Mouse (Mus musculus): ENCODE data around the gene Arhgdia. TPM values are rescaled to one million over a fixed set of nuclear protein-coding genes. Genes with fewer than 3 reads are reported as not detected.

Arhgdia gene
- polyA plus RNA-seq, 1 experiment from 2014 or later = 612 TPM

GRCm38 (mm10) chr11:120552736-120553135 lies 28.7 kb downstream of the Arhgdia start:
- Histone ChIP-seq H3K4me1 (ENCODE audit: control insufficient read depth, insufficient read depth, low read length) (peaks cover 18% of the 10 kb centered on the region), H3K4me3 (ENCODE audit: low read length) (no peak overlapping the region), H3K9ac (ENCODE audit: low read depth, low read length) (no peak overlapping the region), H3K4me2 (replicated peaks; ENCODE audit: low read depth, low read length) (no peak overlapping the region), H3K9me3 (ENCODE audit: control insufficient read depth, low read length) (peaks cover 5% of the 10 kb centered on the region; the same call in 1 of the 2 replicates), H3K27ac (ENCODE audit: low read depth, low read length) (no peak overlapping the region), H3K27me3 (ENCODE audit: control insufficient read depth, insufficient read depth, low read length) (no peaks in the 10 kb centered on the region), H3K36me3 (ENCODE audit: control insufficient read depth, insufficient read depth, low read length) (no peaks in the 10 kb centered on the region)
- 81% methylated on average over 5 of the region's 5 CpGs for WGBS
- ATAC-seq (ENCODE audit: low FRiP score, low TSS enrichment) = no peak

GRCm38 (mm10) chr11:120550810-120551440 lies 30.5 kb downstream of the Arhgdia start, which contains the start of gene Ppp1r27:
Gene Ppp1r27 (minus strand): TSS chr11:120551132.
- Histone ChIP-seq H3K27me3 (ENCODE audit: control insufficient read depth, insufficient read depth, low read length) (no peaks in the 10 kb centered on the region), H3K27ac (ENCODE audit: low read depth, low read length) (peak within 1 kb of the TSS; percentile 93), H3K4me3 (ENCODE audit: low read length) (peak within 1 kb of the TSS; percentile 94), H3K9ac (ENCODE audit: low read depth, low read length) (peak within 1 kb of the TSS; percentile 93), H3K36me3 (ENCODE audit: control insufficient read depth, insufficient read depth, low read length) (no peaks in the 10 kb centered on the region), H3K4me2 (replicated peaks; ENCODE audit: low read depth, low read length) (peak within 1 kb of the TSS; percentile 91), H3K4me1 (ENCODE audit: control insufficient read depth, insufficient read depth, low read length) (peaks cover 18% of the 10 kb centered on the region), H3K9me3 (ENCODE audit: control insufficient read depth, low read length) (no peaks in the 10 kb centered on the region)
- WGBS = 91% methylated on average over 28 of the region's 28 CpGs
- no peak for ATAC-seq (ENCODE audit: low FRiP score, low TSS enrichment)

GRCm38 (mm10) chr11:120549986-120550809 lies 31.2 kb downstream of the Arhgdia start:
- H3K27ac ChIP-seq (ENCODE audit: low read depth, low read length) = peak overlapping the region; percentile 93
- no peaks in the 10 kb centered on the region for H3K36me3 ChIP-seq (ENCODE audit: control insufficient read depth, insufficient read depth, low read length)
- peak overlapping the region; percentile 94 for H3K4me3 ChIP-seq (ENCODE audit: low read length)
- peak overlapping the region; percentile 93 for H3K9ac ChIP-seq (ENCODE audit: low read depth, low read length)
- H3K4me2 ChIP-seq (replicated peaks; ENCODE audit: low read depth, low read length) = peak overlapping the region; percentile 91
- peak; percentile 21; the same call in 1 of the 2 replicates for ATAC-seq (ENCODE audit: low FRiP score, low TSS enrichment)
- no peaks in the 10 kb centered on the region for H3K9me3 ChIP-seq (ENCODE audit: control insufficient read depth, low read length)
- no peaks in the 10 kb centered on the region for H3K27me3 ChIP-seq (ENCODE audit: control insufficient read depth, insufficient read depth, low read length)
- 52% methylated on average over 11 of the region's 11 CpGs for WGBS
- H3K4me1 ChIP-seq (ENCODE audit: control insufficient read depth, insufficient read depth, low read length) = peaks cover 18% of the 10 kb centered on the region

GRCm38 (mm10) chr11:120549168-120549945 lies 32.1 kb downstream of the Arhgdia start, which contains the start of gene Mcrip1:
Gene Mcrip1 (minus strand): TSS chr11:120549727.
- Histone ChIP-seq H3K4me2 (replicated peaks; ENCODE audit: low read depth, low read length) (peak within 1 kb of the TSS; percentile 91), H3K4me3 (ENCODE audit: low read length) (peak within 1 kb of the TSS; percentile 94), H3K9ac (ENCODE audit: low read depth, low read length) (peak within 1 kb of the TSS; percentile 93), H3K4me1 (ENCODE audit: control insufficient read depth, insufficient read depth, low read length) (peaks cover 18% of the 10 kb centered on the region), H3K9me3 (ENCODE audit: control insufficient read depth, low read length) (no peaks in the 10 kb centered on the region), H3K27ac (ENCODE audit: low read depth, low read length) (peak within 1 kb of the TSS; percentile 93), H3K36me3 (ENCODE audit: control insufficient read depth, insufficient read depth, low read length) (peaks cover 6% of the 10 kb centered on the region; the same call in 1 of the 2 replicates), H3K27me3 (ENCODE audit: control insufficient read depth, insufficient read depth, low read length) (no peaks in the 10 kb centered on the region)
- peak; percentile 85 for ATAC-seq (ENCODE audit: low FRiP score, low TSS enrichment)
- under 1% methylated on average over 77 of the region's 87 CpGs for WGBS

GRCm38 (mm10) chr11:120548786-120549167 lies 32.6 kb downstream of the Arhgdia start:
- H3K36me3 ChIP-seq (ENCODE audit: control insufficient read depth, insufficient read depth, low read length) = peaks cover 12% of the 10 kb centered on the region
- 18% methylated on average over 7 of the region's 7 CpGs for WGBS
- peak overlapping the region; percentile 91 for H3K4me2 ChIP-seq (replicated peaks; ENCODE audit: low read depth, low read length)
- H3K4me1 ChIP-seq (ENCODE audit: control insufficient read depth, insufficient read depth, low read length) = peaks cover 18% of the 10 kb centered on the region
- H3K9me3 ChIP-seq (ENCODE audit: control insufficient read depth, low read length) = no peaks in the 10 kb centered on the region
- H3K9ac ChIP-seq (ENCODE audit: low read depth, low read length) = peak overlapping the region; percentile 93
- H3K4me3 ChIP-seq (ENCODE audit: low read length) = peak overlapping the region; percentile 94
- peak overlapping the region; percentile 93 for H3K27ac ChIP-seq (ENCODE audit: low read depth, low read length)
- ATAC-seq (ENCODE audit: low FRiP score, low TSS enrichment) = no peak
- no peaks in the 10 kb centered on the region for H3K27me3 ChIP-seq (ENCODE audit: control insufficient read depth, insufficient read depth, low read length)

GRCm38 (mm10) chr11:120548214-120548613 lies 33.2 kb downstream of the Arhgdia start:
- Histone ChIP-seq H3K4me2 (replicated peaks; ENCODE audit: low read depth, low read length) (peak overlapping the region; percentile 91), H3K9me3 (ENCODE audit: control insufficient read depth, low read length) (no peaks in the 10 kb centered on the region), H3K4me1 (ENCODE audit: control insufficient read depth, insufficient read depth, low read length) (peaks cover 18% of the 10 kb centered on the region), H3K9ac (ENCODE audit: low read depth, low read length) (peak overlapping the region; percentile 93), H3K27ac (ENCODE audit: low read depth, low read length) (0 out of 2 replicates have a peak overlapping the region, but pooled peaks have one; percentile 37), H3K27me3 (ENCODE audit: control insufficient read depth, insufficient read depth, low read length) (no peaks in the 10 kb centered on the region), H3K4me3 (ENCODE audit: low read length) (peak overlapping the region; percentile 94; the same call in 1 of the 2 replicates), H3K36me3 (ENCODE audit: control insufficient read depth, insufficient read depth, low read length) (peaks cover 18% of the 10 kb centered on the region)
- 81% methylated on average over 3 of the region's 3 CpGs for WGBS
- no peak for ATAC-seq (ENCODE audit: low FRiP score, low TSS enrichment)

GRCm38 (mm10) chr11:120547469-120547868 lies 34.0 kb downstream of the Arhgdia start:
- no peak overlapping the region for H3K4me3 ChIP-seq (ENCODE audit: low read length)
- no peaks in the 10 kb centered on the region for H3K27me3 ChIP-seq (ENCODE audit: control insufficient read depth, insufficient read depth, low read length)
- 67% methylated on average over 2 of the region's 2 CpGs for WGBS
- ATAC-seq (ENCODE audit: low FRiP score, low TSS enrichment) = no peak
- peaks cover 18% of the 10 kb centered on the region for H3K4me1 ChIP-seq (ENCODE audit: control insufficient read depth, insufficient read depth, low read length)
- H3K27ac ChIP-seq (ENCODE audit: low read depth, low read length) = no peak overlapping the region
- no peak overlapping the region for H3K9ac ChIP-seq (ENCODE audit: low read depth, low read length)
- H3K9me3 ChIP-seq (ENCODE audit: control insufficient read depth, low read length) = no peaks in the 10 kb centered on the region
- H3K36me3 ChIP-seq (ENCODE audit: control insufficient read depth, insufficient read depth, low read length) = peaks cover 25% of the 10 kb centered on the region
- H3K4me2 ChIP-seq (replicated peaks; ENCODE audit: low read depth, low read length) = no peak overlapping the region

GRCm38 (mm10) chr11:120545964-120546363 lies 35.5 kb downstream of the Arhgdia start:
- Histone ChIP-seq H3K9me3 (ENCODE audit: control insufficient read depth, low read length) (no peaks in the 10 kb centered on the region), H3K4me3 (ENCODE audit: low read length) (no peak overlapping the region), H3K27ac (ENCODE audit: low read depth, low read length) (no peak overlapping the region), H3K4me1 (ENCODE audit: control insufficient read depth, insufficient read depth, low read length) (peaks cover 18% of the 10 kb centered on the region), H3K27me3 (ENCODE audit: control insufficient read depth, insufficient read depth, low read length) (no peaks in the 10 kb centered on the region), H3K4me2 (replicated peaks; ENCODE audit: low read depth, low read length) (no peak overlapping the region), H3K9ac (ENCODE audit: low read depth, low read length) (no peak overlapping the region), H3K36me3 (ENCODE audit: control insufficient read depth, insufficient read depth, low read length) (peaks cover 32% of the 10 kb centered on the region)
- no peak for ATAC-seq (ENCODE audit: low FRiP score, low TSS enrichment)
- 99% methylated on average over 3 of the region's 3 CpGs for WGBS

Measured in kidney, embryonic 14.5 days (tissue).